Mouse (Mus musculus): ENCODE data around the gene Fpgs.

GRCm38 (mm10) chr2:32712934-32713817 is 9.2 kb upstream of the Fpgs start, which contains the start of gene Cdk9:
- TF ChIP-seq MAX (IDR thresholded peaks at IDR 0.05) (no peak), CTCF (IDR thresholded peaks at IDR 0.05; ENCODE audit: control insufficient read depth, insufficient read depth, insufficient read length) (peak; percentile 99), CEBPB (IDR thresholded peaks at IDR 0.05; ENCODE audit: low read depth) (no peak), FOSL1 (IDR thresholded peaks at IDR 0.05; ENCODE audit: insufficient read depth, low read length, poor library complexity, severe bottlenecking) (no peak)
